Mouse (Mus musculus): ENCODE results near the gene Rtf2. TPM values are rescaled to one million over a fixed set of nuclear protein-coding genes. Genes with fewer than 3 reads are reported as not detected.

Rtf2 gene
- total RNA-seq, 2 experiments from 2014 or later = 75.6 to 81.7 TPM

DNA sequence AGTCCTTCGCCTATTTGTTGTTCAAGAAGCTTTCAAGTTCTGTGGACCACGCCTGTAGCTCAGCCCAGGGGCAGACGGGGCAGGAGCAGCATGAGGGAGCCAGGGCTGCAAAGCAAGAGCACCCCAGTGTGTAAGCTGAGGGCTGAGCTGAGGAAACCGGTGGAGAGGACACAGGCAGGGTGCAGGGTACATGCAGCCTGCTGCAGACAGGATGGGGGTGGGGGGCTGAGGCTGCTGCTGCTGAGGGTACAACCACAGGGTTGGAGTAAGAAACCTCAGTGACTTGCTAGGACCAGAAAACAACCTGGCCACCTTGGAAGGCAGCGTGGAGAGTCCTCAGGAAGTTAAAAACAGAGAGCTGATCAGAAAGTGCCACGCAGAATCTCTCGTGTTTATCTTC lies 39.9 kb downstream of the Rtf2 start:
- no peak for DNase-seq (ENCODE audit: low spot score in 2 of 2)

GRCm38 (mm10) chr2:172481654-172482385 lies 41.5 kb downstream of the Rtf2 start:
- DNase-seq (ENCODE audit: low spot score in 2 of 2) = no peak

- no peak for DNase-seq (ENCODE audit: low spot score in 2 of 2)
Measured at GRCm38 (mm10) chr2:172483766-172484413, 43.5 kb downstream of the Rtf2 start.

GRCm38 (mm10) chr2:172484696-172485370 lies 44.5 kb downstream of the Rtf2 start:
- DNase-seq (ENCODE audit: low spot score in 2 of 2) = no peak

DNA sequence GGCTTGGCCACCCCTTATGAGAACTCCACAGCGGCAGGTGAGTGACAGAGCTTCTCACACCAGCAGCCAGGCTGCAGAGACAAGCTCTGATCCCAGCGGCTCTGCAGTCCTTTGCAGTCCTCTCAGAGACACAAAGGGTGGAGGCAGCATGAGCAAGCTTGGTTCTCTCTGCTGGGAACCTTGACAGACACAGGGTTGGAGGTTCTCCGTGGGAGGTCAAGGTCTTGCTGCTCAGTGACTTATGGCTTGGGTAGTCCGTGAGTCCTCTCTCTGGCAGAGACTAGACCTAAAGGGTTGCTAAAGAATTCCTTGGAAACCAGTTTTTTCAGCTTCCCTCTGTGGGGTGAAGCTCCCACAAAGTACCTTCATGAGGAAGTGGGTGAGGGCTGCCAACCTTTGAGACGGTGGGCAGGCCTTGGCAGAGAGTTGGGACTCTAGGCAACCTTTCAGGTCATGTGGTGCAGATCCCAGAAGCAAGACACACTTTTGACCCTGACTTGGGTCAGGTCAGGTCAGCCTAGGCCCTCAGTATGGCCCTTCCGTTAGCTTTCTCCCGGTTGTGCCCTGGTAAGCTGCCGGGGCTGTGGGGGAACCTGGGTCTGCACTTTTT lies 56.5 kb downstream of the Rtf2 start:
- DNase-seq (ENCODE audit: low spot score in 2 of 2) = no peak

DNA sequence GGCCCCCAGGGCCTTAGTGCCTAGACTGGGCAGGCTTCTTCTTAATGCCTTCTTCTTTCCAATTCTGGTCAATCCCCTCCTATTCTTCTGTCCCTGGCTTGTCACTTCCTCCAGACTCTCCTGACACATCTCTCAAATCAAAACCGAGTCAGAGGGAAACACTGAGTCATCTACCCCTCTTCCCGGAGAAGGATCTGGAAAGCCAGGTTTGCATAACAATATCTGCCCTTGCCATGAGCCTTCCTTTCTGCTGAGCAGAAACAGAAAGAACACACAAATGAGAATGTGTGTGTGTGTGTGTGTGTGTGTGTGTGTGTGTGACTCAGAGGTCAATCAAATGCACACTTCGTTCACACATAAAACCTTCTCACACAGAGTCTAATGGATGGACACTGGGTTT lies 58.5 kb downstream of the Rtf2 start:
- peak in 1 of 2 experiments; percentile 11 for DNase-seq (ENCODE audit: low spot score in 2 of 2)

DNA sequence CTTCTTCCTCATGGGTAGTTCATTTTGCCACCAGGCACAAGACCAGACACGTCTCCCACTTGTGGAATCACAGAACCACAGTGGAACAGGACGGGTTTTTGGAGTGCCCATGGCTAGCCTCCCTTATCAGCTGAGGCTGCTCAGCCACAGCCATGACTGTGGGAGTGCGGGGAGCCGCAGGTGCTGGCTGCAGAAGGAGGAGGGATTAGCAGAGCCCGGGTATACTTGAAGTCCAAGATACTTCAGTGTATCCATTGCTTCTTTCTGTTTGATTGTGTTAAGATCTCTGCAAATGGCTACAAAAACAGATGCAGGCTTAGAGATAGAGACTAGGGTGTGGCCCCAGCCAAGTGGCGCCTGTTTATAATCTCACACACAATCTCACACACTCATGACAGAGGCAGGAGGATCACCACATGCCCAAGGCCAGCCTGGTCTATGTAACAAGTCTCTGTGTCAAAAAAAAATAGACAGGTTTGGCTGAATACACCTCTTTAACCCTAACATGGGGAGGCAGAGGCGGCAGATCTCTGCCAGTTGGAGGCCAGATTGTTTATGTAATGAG lies 60.5 kb downstream of the Rtf2 start:
- DNase-seq (ENCODE audit: low spot score in 2 of 2) = no peak

DNA sequence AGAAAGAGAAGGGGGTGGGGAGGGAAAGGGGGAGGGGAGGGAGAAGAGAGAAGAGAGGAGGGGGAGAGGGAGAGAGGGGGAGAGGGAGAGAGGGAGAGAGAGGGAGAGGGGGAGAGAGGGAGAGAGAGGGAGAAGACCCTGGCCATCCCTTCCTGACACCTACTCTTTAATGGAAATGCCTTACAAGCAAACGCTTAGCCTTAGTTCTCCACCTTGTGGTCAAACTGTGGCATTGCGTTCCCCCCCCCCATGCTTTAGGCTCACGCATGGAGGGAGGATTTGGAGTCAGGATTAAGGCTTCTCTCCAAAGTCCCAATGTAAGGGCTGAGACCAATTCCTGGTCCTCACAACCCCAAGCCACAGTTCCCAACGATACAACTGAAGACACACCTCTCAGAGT lies 61.0 kb downstream of the Rtf2 start:
- DNase-seq (ENCODE audit: low spot score in 2 of 2) = no peak

DNA sequence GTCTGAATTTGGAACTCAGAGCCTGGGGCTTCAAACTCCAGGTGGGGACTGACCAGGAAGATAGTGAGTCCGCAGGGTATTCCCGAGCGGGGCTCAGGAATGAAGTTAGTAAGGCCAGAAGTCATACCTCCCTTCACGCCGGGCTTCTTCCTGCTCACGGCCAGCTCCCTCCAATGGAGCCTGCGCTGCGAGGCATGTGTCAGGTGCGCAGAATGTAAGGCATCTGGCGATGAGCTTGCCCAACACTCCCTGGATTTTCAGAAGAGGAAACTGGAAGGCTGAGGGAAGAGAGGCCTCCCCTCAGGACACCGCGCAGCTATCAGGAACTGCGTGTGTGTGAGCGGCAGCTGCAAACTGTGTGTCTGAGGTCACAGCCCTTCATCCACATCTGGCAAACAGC lies 61.8 kb downstream of the Rtf2 start:
- DNase-seq (ENCODE audit: low spot score in 2 of 2) = no peak

GRCm38 (mm10) chr2:172506121-172506520 lies 65.8 kb downstream of the Rtf2 start:
- DNase-seq (ENCODE audit: low spot score in 2 of 2) = no peak

DNA sequence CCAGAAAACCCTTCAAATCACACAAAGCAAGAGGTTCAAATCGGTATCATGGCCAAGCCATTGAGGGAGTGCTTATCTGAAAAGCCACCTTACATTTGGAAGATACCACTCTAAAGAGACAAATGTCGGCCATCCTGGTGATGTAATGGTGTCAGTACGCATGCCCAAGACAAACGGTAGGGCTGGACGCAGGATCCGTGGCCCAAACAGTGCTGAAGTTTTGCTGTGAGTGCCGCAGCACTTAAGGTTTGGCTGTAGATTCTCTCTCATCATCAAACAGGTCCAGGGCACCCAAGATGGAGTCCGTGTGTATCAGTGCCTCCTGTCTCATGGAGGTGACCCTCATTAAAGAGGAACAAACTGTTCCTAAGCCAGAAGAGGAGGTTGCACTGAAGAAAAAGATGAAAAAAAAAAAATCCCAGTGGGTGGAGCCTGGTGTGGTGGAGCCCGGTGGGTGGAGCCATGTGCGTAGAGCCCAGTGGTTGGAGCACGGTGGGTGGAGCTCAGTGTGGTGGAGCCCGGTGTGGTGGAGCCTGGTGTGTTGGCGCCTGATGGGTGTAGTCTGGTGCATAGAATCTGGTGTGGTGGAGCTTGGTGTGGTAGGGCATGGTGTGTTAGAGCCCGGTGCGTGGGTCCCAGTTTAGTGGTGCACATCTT lies 69.8 kb downstream of the Rtf2 start:
- DNase-seq (ENCODE audit: low spot score in 2 of 2) = no peak

DNA sequence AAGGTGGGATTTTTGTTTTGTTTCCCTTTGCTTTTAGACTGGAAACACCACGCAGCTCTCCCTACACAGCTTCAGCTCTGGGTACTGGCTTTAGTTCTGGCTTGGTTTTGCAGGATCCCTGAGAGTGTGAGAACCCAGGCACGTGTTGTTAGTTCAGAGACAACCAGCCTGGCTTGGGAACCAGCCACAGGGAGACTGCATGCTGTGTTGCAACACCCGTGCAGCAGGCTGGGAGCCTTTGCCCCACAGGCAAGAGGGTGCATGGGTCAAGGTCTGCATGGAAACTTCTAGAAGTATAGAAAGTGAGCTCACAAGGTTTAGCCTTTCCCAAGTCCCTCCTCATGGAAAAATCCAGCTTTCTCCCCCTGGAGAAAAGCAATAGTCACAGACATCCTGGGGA lies 70.5 kb downstream of the Rtf2 start:
- no peak for DNase-seq (ENCODE audit: low spot score in 2 of 2)

GRCm38 (mm10) chr2:172516407-172516992 lies 76.1 kb downstream of the Rtf2 start:
- DNase-seq (ENCODE audit: low spot score in 2 of 2) = no peak

Other genes starting within 250 kb of the Rtf2 start
- gene Mc3r, start 192.1 kb upstream of the Rtf2 start, total RNA-seq (2021) = not detected
- gene Fam210b, start 95.0 kb upstream of the Rtf2 start, total RNA-seq (2021) = 10 to 100 TPM; 17.5 to 25.9 TPM
- gene Aurka, start 70.0 kb upstream of the Rtf2 start, total RNA-seq (2021) = 1 to 10 TPM; 1.1 to 2.5 TPM
- 10 to 100 TPM; 33.2 to 33.4 TPM for gene Cstf1, start 69.9 kb upstream of the Rtf2 start, total RNA-seq (2021)
- under 1 TPM; 0.13 to 0.16 TPM for gene Cass4, start 46.8 kb upstream of the Rtf2 start, total RNA-seq (2021)
- not detected for gene Gcnt7, start 18.0 kb downstream of the Rtf2 start, total RNA-seq (2021)
- gene Fam209, start 32.0 kb downstream of the Rtf2 start, total RNA-seq (2021) = not detected
- gene Tfap2c, start 109.0 kb downstream of the Rtf2 start, total RNA-seq (2021) = not detected